Mouse (Mus musculus) hindbrain, embryonic 10.5 days (tissue): ENCODE data around the gene Kcnh3. TPM values are rescaled to one million over a fixed set of nuclear protein-coding genes. Genes with fewer than 3 reads are reported as not detected.
"Not testable (repeated sequence)": the region's sequence is repeated elsewhere in the genome, so short reads cannot be mapped to it uniquely, and the experiment has no call there.

Experiments
- DNase-seq: peaks from one replicate; pipeline ENCODE4 v3.0.0-alpha.2; 2017; ENCODE audit warnings: low spot score
- H3K27ac ChIP-seq: fragments of 300-500 bp; sonication (generic); 2 replicates; pipeline ENCODE4 v1.5.1; 2016; ENCODE audit warnings: mild to moderate bottlenecking, moderate library complexity
- H3K27me3 ChIP-seq: fragments of 300-500 bp; sonication (generic); 2 replicates; pipeline ENCODE4 v1.6.1; 2016; ENCODE audit warnings: mild to moderate bottlenecking; ENCODE audit not compliant: poor library complexity, insufficient read depth, severe bottlenecking
- H3K36me3 ChIP-seq: fragments of 300-500 bp; sonication (generic); 2 replicates; pipeline ENCODE4 v1.6.1; 2016; ENCODE audit warnings: mild to moderate bottlenecking, moderate library complexity
- H3K4me1 ChIP-seq: fragments of 300-500 bp; sonication (generic); replicated peaks from 2 replicates; pipeline ENCODE4 v1.6.1; 2016; ENCODE audit warnings: mild to moderate bottlenecking
- H3K4me3 ChIP-seq: fragments of 300-500 bp; sonication (generic); 2 replicates; pipeline ENCODE4 v1.5.1; 2016; ENCODE audit warnings: mild to moderate bottlenecking, moderate library complexity
- H3K9me3 ChIP-seq: fragments of 300-500 bp; sonication (generic); 2 replicates; pipeline ENCODE4 v1.6.1; 2016; ENCODE audit warnings: mild to moderate bottlenecking, moderate library complexity
- WGBS: fragments of 180-500 bp; shearing (Covaris S2); methylation state at CpG from one replicate; pipeline ENCODE4 v1.1.7; 2016; 5-methylcytosine and 5-hydroxymethylcytosine counted together
- polyA plus RNA-seq: library from polyadenylated mRNA; unstranded; fragments of >200 nt; fragmentation: Nextera tagmentation; extraction: Ambion mirVana; gene quantifications from 2 replicates; pipeline ENCODE4 v1.2.1, GENCODE M21; 2016

Kcnh3 gene
- polyA plus RNA-seq, 1 experiment from 2014 or later = 0.04 TPM

DNA sequence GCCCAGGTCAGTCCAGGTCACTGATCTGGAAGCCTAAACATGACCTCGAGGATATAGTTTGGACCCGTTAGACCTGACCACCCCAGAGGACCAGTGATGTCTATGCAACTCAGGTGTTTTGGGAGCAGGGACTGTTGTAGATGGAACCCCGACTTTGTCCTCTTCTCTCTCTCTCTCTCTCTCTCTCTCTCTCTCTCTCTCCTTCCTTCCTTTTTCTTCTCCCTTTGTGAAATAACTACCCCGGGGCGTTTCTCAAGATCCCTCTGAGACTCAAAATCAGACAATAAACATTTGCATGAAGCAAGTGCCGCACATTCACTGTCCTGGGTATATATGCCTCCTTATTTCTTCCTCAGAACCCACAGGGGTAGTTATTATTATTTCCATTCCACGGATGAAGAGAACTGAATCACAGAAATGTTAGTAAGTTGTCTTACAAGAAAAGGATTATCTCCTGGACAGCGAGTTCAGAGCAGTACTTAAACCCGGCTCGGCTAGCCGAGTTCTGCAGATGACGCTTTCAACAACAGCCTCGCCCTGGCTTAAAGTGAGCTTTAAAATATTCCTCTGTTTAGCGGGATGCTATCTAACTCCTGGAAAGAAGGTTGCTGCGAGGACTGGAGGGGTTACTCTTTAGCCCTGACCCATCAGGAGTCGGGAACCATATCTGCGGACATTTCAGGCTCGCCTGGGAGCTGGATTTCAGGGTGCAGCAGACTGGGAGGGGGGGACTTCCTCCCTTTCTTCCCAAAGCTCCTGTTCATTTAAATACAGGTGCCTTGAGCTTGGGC lies 1.7 kb upstream of the Kcnh3 start:
- Histone ChIP-seq H3K27me3 (peaks cover 89% of the 10 kb centered on the region), H3K4me1 (peaks cover 67% of the 10 kb centered on the region), H3K9me3 (no peaks in the 10 kb centered on the region), H3K36me3 (no peaks in the 10 kb centered on the region), H3K27ac (peak overlapping the region; percentile 25), H3K4me3 (peak overlapping the region; percentile 53)
- DNase-seq = no peak
- WGBS = 6% methylated on average over 18 of the region's 18 CpGs

DNA sequence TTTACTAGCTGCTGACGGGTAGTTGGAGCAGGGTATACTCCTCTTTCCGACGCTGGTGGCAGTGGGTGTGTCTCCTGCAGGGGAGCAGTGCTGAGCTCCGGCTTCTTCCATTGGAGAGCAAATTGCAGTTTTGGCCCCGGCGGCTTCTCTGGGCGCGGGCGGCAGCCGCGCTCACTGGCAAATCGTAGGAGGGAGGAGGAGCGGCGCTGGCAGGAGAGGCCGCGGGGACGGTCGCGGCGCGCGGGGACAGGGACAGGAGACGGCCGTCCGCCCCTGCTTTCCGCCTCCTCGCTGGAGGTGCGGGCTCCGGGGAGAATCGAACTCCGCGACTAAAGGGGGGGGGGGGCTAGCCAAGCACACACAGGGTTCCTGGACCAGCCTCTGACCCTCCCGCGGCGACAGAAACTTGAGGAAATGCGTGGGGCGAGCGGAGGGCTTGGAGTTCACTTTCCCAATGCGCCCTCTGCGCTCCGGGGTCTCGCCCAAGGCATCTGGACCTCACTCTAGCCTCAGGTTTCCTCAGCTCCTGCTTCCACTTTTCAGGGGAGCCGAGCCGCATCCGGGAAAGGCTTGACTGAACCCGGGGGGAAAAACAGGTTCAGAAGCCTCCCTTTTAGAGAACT lies 965 bp upstream of the Kcnh3 start:
- Histone ChIP-seq H3K4me1 (peaks cover 69% of the 10 kb centered on the region), H3K27me3 (peaks cover 96% of the 10 kb centered on the region), H3K36me3 (no peaks in the 10 kb centered on the region), H3K9me3 (no peaks in the 10 kb centered on the region), H3K4me3 (peak overlapping the region; percentile 53), H3K27ac (peak overlapping the region; percentile 25)
- peak; percentile 70 for DNase-seq
- under 1% methylated on average over 45 of the region's 46 CpGs for WGBS

DNA sequence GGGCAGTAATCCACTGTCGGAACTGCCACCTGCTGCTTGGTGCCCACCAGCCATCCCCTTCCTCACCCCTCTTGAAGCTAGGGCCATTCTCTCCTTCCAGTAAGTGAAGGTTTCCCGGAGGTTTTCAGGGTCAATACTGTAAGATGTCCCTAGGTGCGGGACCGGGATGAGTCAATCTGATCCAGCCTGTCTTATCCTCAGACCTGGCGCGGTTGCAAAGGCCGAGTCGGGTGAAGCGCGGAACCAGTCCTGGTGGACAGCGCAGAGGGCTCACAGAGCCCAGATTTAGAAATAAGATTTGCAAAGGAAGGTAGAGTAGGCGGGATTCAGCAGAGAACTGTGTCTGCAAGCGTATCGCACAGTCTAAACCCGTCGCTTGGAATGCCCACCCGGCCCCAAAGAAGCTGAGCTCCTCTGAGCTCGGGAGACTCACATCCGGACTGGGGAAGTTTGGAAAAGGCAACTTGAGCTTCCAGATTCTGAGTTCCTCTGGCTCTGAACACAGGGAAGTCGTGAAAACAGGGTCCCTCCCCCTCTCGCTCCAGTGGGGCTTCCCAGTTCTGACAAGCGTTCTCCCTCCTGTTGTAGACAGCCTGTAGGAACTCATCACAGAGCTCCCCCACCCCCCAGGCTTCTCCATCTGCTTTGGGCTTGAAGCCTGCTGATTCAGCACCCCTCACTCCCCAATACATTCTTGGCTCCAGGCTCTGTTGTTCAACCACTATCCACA lies 585 bp downstream of the Kcnh3 start:
- H3K36me3 ChIP-seq = no peaks in the 10 kb centered on the region
- whole genome bisulfite sequencing = 1% methylated on average over 22 of the region's 22 CpGs
- no peaks in the 10 kb centered on the region for H3K9me3 ChIP-seq
- peak; percentile 47 for DNase-seq
- 0 out of 2 replicates have a peak overlapping the region, but pooled peaks have one; percentile 62 for H3K27ac ChIP-seq
- peak overlapping the region; percentile 53 for H3K4me3 ChIP-seq
- peaks cover 71% of the 10 kb centered on the region for H3K4me1 ChIP-seq
- peaks cover 100% of the 10 kb centered on the region for H3K27me3 ChIP-seq

DNA sequence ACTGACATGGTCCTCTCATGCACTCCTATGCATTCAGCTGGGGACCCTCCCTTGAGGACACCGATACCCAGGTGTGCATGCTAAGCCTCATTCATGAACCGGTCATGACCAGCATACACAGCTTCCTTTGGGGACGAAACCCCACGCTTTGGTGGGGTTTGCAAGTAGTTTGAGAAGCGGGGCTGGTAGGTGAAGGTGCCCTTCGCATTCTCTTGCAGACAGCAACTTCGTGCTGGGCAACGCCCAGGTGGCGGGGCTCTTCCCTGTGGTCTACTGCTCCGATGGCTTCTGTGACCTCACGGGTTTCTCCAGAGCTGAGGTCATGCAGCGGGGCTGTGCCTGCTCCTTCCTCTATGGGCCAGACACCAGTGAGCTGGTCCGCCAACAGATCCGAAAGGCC lies 1.4 kb downstream of the Kcnh3 start:
- H3K36me3 ChIP-seq = no peaks in the 10 kb centered on the region
- H3K27me3 ChIP-seq = peaks cover 100% of the 10 kb centered on the region
- peak overlapping the region; percentile 53 for H3K4me3 ChIP-seq
- peak; percentile 22 for DNase-seq
- 17% methylated on average over 14 of the region's 14 CpGs for WGBS
- no peak overlapping the region for H3K27ac ChIP-seq
- peaks cover 74% of the 10 kb centered on the region for H3K4me1 ChIP-seq
- no peaks in the 10 kb centered on the region for H3K9me3 ChIP-seq

DNA sequence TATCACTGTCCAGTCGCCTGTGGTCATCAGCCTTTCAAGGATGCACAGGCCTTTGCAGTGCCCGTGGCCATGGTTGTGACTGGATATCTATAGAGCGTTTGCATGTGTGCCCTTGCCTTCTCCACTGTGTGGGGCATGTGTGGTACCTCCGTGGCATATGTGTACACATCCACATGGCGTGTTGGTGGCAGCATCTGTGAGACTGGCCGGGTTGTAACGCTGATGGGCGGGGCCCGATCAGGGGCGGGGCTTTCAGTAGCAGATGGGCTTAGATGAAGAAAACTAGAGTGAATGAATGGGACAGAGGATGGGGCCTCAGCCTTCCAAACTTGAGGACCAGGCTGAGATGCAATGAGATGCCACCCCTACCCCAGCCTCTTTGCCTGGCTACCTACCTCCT lies 7.3 kb downstream of the Kcnh3 start:
- peaks cover 73% of the 10 kb centered on the region for H3K27me3 ChIP-seq
- no peaks in the 10 kb centered on the region for H3K36me3 ChIP-seq
- H3K27ac ChIP-seq = no peak overlapping the region
- peaks cover 36% of the 10 kb centered on the region for H3K4me1 ChIP-seq
- WGBS = 82% methylated on average over 10 of the region's 10 CpGs
- no peak for DNase-seq
- no peak overlapping the region for H3K4me3 ChIP-seq
- no peaks in the 10 kb centered on the region for H3K9me3 ChIP-seq

DNA sequence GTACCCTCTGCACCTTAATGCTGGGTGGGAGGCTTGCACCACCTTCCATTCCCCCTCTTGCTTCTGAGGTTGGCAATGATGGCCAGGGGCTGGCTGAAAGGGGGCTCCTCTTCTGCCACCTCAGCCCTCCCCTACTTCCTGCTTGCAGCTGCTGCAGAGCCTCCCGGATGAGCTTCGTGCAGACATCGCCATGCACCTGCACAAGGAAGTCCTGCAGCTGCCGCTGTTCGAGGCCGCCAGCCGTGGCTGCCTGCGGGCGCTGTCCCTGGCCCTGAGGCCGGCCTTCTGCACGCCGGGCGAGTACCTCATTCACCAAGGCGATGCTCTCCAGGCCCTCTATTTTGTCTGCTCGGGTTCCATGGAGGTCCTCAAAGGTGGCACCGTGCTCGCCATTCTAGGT lies 9.1 kb downstream of the Kcnh3 start:
- Histone ChIP-seq H3K27ac (0 out of 2 replicates have a peak overlapping the region, but pooled peaks have one; percentile 8), H3K4me3 (no peak overlapping the region), H3K27me3 (peaks cover 56% of the 10 kb centered on the region), H3K4me1 (peaks cover 31% of the 10 kb centered on the region), H3K36me3 (no peaks in the 10 kb centered on the region), H3K9me3 (no peaks in the 10 kb centered on the region)
- 63% methylated on average over 17 of the region's 17 CpGs for WGBS
- no peak for DNase-seq

DNA sequence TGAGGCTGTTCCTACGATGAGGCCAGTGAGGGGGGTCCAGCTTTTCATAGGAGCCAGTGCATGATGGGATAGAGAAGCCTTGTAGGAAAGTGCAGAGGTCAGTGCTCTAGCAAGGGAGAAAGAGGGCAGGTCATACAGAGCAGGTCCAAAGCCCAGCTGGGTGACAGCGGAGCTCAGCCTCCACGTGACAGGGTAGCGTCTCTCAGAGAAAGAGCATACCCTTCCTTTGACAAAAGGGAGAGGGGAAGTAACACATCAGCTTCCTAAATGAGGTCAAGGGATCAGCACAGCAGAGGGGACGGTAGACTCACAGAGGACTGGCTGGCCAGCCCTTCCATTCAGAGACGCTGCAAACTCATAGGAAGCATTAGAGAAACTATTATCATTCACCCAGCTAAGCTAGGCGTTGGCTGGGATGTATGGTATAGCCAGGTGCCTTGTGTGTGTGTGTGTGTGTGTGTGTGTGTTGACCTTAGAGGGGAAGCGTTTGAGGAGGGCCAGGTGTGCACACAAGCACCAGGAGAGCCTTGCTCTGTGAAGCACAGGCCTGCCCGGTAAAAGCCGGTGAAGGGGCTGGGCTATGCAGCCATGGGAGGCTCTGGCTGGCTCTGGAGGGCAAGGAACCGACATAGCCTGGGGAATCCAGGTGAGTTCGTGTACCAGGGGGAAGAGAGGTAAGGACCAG lies 9.8 kb downstream of the Kcnh3 start:
- peaks cover 35% of the 10 kb centered on the region for H3K4me1 ChIP-seq
- peaks cover 48% of the 10 kb centered on the region for H3K27me3 ChIP-seq
- no peak for DNase-seq
- 49% methylated on average over 12 of the region's 12 CpGs for WGBS
- H3K36me3 ChIP-seq = no peaks in the 10 kb centered on the region
- no peak overlapping the region for H3K27ac ChIP-seq
- no peaks in the 10 kb centered on the region for H3K9me3 ChIP-seq
- H3K4me3 ChIP-seq = no peak overlapping the region

DNA sequence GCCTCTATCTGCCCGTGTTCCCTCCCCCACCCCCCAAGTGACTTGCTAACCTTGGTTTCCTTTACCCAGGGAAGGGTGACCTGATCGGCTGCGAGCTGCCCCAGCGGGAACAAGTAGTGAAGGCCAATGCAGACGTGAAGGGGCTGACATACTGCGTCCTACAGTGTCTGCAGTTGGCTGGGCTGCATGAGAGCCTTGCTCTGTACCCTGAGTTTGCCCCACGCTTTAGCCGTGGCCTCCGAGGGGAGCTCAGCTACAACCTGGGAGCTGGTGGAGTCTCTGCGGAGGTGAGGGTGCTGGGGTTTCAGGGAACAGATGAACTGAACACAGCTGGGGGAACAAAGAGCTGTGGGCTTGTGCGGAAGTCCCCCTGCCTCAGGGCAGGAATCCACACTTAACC lies 13.3 kb downstream of the Kcnh3 start:
- H3K4me3 ChIP-seq = no peak overlapping the region
- H3K9me3 ChIP-seq = no peaks in the 10 kb centered on the region
- 64% methylated on average over 11 of the region's 11 CpGs for WGBS
- peaks cover 13% of the 10 kb centered on the region for H3K27me3 ChIP-seq
- no peak overlapping the region for H3K27ac ChIP-seq
- peaks cover 31% of the 10 kb centered on the region for H3K4me1 ChIP-seq
- peaks cover 30% of the 10 kb centered on the region for H3K36me3 ChIP-seq
- DNase-seq = no peak

DNA sequence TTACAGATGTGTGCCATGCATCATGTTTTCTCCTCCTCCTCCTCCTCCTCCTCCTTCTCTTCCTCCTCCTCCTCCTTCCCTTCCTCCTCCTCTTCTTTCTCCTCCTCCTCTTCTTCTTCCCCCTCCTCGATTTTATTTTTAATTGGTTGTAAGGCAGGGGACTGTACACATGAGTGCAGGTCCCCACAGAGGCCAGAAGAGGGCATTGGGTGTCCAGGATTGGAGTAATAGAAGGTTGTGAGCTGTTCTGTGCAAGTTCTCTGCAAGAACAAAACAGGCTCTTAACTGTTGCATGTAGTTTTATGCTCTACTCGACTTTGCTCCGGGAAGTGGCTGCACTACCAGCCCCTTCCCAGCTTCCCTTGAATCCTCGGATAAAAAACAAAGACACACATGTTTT lies 15.5 kb downstream of the Kcnh3 start:
- Histone ChIP-seq H3K4me1 (0 out of 2 replicates have a peak, but pooled peaks cover 14% of the 10 kb centered on the region), H3K4me3 (no peak overlapping the region), H3K36me3 (peaks cover 52% of the 10 kb centered on the region), H3K27me3 (no peaks in the 10 kb centered on the region), H3K9me3 (no peaks in the 10 kb centered on the region), H3K27ac (no peak overlapping the region)
- DNase-seq = no peak
- WGBS = 88% methylated on average over 4 of the region's 4 CpGs

DNA sequence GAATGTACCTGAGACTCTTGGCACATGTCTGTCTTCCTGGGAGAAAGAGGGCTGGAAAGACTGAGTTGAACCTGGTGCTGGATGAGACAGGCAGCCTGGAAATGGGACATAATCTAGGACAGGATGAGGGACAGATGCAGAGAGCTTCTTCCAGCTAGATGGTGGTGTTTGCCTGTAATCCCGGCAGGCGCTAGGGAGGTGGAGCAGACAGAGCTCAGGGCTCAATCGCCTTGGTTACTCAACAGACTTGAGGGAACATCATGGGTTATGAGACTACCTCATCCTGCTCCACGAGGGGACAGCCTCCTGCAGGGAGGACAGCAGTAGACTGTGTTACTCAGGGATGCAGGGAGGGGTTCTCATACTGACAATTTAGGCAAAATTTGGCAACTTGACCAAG lies 16.6 kb downstream of the Kcnh3 start:
- Histone ChIP-seq H3K4me1 (0 out of 2 replicates have a peak, but pooled peaks cover 14% of the 10 kb centered on the region), H3K9me3 (no peaks in the 10 kb centered on the region), H3K27me3 (no peaks in the 10 kb centered on the region), H3K27ac (no peak overlapping the region), H3K36me3 (peaks cover 63% of the 10 kb centered on the region), H3K4me3 (no peak overlapping the region)
- DNase-seq = no peak
- 75% methylated on average over 4 of the region's 4 CpGs for WGBS

DNA sequence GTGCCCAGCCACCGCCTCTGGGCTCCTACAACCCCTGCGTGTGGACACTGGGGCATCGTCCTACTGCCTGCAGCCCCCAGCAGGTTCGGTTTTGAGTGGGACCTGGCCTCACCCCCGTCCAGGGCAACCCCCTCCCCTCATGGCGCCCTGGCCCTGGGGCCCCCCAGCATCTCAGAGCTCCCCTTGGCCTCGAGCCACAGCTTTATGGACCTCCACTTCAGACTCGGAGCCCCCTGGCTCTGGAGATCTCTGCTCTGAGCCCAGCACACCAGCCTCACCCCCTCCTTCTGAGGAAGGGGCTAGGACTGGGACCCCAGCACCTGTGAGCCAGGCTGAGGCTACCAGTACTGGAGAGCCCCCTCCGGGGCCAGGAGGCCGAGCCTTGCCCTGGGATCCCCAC lies 17.4 kb downstream of the Kcnh3 start:
- 89% methylated on average over 10 of the region's 10 CpGs for WGBS
- Histone ChIP-seq H3K4me1 (0 out of 2 replicates have a peak, but pooled peaks cover 14% of the 10 kb centered on the region), H3K9me3 (no peaks in the 10 kb centered on the region), H3K27me3 (no peaks in the 10 kb centered on the region), H3K4me3 (no peak overlapping the region), H3K27ac (no peak overlapping the region), H3K36me3 (peaks cover 71% of the 10 kb centered on the region)
- DNase-seq = no peak

DNA sequence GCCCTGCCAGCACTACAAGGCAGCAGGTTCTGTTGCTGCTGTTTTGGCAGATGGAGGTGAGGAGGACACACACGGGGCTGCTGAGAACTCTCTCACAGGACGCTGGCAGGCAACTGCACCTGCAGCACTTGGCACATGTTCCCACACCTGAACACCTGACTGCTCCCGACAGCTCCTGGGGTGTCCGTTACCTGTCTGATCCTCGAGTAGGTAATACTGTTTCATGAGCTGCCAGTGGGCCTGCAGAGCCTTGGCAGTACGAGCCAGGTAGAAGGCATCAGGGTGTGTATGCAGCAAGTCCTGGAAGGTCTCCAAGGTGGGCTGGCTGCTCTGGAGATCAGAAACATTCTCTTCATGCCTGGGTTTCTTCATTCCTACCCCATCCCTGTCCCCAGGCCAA lies 22.1 kb downstream of the Kcnh3 start:
- H3K9me3 ChIP-seq, H3K27me3 ChIP-seq, H3K27ac ChIP-seq, H3K4me3 ChIP-seq, DNase-seq: not testable (repeated sequence)
- H3K4me1 ChIP-seq = peaks cover 18% of the 10 kb centered on the region
- peaks cover 85% of the 10 kb centered on the region for H3K36me3 ChIP-seq
- whole genome bisulfite sequencing = 91% methylated on average over 6 of the region's 6 CpGs
